Mouse (Mus musculus) heart, postnatal 10 days (tissue): ENCODE results near the gene Olfr543. TPM values are rescaled to one million over a fixed set of nuclear protein-coding genes. Genes with fewer than 3 reads are reported as not detected.

Experiments used
- DNase-seq, 2 experiments: peaks; one replicate each; pipeline ENCODE4 v3.0.0; 2021
- intact Hi-C: fragments of 180-260 bp; cut with DNase I; formaldehyde crosslinking; loops from one replicate; pipeline ENCODE4 v1.15.1; 2025
- total RNA-seq, 2 experiments: library from RNA; stranded (reverse); gene quantifications; 2 replicates each; pipeline ENCODE4 v1.2.3; 2021

Gene Olfr543
- total RNA-seq, 2 experiments from 2014 or later: not detected

DNA sequence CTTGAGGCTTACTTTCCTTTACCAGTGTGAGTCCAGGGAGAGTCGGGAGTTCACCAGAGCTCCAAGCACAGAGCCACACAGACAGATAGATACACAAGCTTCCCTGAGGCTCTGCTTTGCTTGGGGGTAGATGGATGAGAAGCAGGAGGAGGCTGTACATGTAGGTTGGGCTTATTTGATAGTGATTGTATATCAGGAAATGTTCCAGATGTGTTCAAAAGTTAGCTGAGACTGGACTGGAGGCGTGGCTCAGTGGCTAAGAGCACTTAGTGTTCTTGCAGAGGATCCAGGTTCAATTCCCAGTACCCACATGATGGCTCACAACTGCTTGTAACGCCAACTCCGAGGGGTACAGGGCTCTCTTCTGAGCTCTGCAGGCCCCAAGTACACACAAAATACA is 3.1 kb downstream of the Olfr543 start:
- intact Hi-C loops: no loop called here
- DNase-seq: no peak

DNA sequence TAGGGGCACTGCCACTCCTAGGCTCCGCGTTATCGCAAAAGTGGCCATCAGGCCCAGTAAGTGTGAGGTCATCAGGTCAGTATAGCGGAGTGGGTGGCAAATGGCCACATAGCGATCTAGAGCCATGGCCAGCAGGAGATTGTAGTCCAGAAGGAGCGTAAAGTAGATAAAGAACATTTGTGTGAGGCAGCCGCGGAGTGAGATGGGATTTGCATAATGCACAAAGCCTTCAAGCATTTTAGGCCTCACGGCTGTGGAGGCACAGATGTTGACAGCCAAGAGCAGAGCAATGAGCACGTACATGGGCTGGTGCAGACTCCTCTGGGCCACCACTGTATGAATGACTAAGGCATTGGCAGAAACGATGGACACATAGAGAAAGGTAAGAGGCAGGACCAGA is 4.1 kb downstream of the Olfr543 start:
- intact Hi-C loops: no loop called here
- DNase-seq: no peak

DNA sequence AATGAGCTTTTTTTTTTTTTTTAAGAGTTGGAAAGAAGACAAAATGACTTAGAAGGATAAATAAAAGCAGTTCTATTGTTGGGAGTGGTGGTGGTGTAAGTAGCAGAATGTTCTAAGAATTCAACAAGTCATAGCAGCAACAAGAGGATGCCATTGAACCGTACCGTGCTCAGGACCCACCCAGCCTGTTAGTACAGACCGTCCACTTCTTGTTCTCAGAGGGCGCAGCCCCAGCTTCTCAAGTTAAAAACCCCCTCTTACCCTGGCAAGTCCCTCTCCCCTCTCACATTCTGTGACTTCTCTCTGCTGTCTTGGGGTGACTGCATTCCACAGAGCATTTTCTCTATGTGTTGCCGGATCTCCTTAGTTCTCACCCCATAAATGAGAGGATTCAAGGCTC is 4.9 kb downstream of the Olfr543 start:
- DNase-seq: no peak
- intact Hi-C loops: no loop called here

DNA sequence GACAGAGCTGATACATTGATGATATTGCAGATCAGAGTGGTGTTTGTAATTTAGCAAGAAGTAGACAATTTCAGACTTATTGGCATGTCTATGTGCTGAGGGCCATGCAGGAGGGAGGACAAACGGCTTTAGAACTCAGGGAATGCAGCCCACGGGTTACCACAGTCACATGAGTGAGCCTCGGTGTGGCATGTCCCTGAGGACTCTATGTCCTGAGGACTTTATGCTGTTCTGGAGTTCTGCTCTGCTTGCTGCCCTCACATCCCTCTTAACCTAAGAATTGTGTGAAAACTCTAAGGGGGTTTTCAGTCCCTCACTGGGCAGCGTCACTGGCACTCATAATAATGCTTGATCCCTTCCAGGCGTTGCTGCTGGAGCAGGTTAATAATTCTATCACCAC is 8.8 kb downstream of the Olfr543 start:
- intact Hi-C loops: no loop called here
- DNase-seq: no peak

DNA sequence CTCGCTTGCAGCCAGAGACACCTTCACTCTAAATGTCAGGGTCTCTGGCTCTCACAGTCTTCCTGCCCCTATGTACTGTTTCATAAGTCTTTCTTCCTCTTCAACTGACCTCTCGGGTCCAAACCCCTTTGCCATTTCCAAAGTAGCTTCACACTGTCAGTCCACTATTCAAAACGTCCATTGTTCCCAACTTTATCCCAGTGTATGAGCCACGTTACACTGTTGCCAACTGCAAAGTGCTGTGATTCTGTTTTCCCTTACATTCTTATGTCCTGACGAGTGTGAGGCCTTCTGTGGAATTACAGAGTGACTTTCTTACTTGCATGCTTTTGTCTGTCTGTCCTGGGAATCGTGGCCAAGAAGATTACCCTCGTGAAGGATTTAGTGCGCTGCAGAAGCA is 13.9 kb downstream of the Olfr543 start:
- no peak for DNase-seq

DNA sequence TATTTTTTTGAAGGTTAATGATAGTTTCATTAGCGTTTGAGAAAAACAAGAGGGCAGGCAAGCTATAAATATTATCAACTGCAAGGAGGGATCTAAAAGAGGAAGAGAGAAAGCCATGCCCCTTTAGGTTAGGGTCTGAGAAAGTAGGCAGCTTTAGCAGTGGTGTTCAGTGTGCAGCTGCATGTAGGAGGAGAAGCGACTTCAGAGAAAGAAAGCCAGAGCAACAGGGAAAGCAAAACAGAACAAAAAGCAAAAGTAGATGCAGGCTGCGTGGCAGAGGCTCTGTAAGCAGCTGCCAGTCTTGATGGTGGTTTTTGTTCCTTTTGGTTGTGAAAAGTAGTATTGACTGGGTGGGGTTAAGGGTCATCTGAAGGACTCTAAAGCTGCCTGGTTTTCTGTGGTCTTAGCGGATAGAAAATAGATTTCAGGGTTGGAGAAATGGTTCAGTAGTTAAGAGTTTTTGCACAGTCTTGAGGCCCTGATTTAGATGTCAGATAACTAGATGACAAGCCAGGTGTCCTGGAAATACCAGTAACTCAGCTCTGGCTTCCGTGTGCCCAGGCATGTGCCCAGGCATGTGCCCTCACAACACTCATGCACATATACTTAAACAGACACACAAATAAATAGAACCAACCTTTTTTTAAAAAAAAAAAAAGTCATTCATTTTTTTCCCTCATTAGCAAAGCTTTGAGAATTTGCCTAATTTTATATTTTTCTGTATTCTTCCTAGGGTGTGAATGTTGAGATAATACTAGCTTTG is 22.7 kb downstream of the Olfr543 start:
- DNase-seq: no peak
- intact Hi-C loops: no loop called here

More for the DNA sequence above, 13.9 kb downstream of the Olfr543 start:
- intact Hi-C loops: no loop called here

DNA sequence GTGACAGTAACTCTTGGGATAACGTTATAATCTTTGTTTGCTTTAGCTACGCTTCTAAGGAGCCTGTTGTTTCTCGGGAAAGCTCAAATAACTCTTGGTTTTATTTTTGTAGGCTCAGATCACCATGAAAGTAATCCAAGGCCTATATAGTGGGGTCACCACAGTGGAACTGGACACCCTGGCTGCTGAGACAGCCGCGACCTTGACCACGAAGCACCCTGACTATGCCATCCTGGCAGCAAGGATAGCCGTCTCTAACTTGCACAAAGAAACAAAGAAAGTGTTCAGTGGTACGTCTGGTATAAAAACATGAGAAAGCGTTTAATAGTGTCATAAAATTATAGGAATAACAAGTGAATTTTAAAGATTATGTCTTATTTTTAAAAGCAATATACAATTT is 35.0 kb downstream of the Olfr543 start:
- DNase-seq: no peak
- intact Hi-C loops: no loop called here

DNA sequence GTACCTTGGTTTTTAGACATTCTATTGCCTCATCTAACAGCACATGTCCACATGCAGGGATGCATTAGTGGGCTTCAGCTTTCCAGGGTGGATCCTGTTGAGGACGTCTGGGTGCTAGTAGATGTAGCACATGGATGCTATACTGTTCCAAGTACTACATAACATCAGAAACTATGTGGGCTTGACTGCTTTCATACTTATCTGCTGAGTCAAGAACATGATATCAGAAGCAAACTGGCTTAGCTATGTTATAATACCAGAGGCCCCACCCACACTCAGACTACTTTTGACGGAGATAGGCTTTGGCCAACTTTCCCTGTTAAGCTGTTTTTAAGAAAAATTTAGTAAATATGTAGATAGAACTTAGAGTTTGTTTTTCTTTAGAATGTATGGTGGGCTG is 37.2 kb downstream of the Olfr543 start:
- intact Hi-C loops: no loop called here
- no peak for DNase-seq

DNA sequence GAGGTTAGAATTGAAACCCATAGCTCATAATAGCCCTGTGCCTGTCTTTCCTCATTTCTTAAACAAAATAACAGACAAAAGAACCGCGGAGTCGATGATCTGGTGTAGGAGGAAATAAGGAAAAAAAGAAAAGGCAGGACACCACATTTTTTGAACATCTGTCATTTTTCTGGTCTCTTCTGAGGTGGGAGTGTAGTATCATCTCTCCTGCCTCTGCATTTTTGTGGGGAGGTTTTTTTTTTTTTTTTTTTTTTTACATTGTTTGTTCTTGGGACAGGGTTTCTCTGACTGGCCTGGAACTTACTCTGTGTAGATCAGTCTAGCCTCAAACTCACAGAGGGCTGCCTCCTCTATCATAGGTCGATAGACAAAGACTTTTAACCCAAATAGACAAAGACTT is 39.0 kb downstream of the Olfr543 start:
- intact Hi-C loops: no loop called here
- no peak for DNase-seq

DNA sequence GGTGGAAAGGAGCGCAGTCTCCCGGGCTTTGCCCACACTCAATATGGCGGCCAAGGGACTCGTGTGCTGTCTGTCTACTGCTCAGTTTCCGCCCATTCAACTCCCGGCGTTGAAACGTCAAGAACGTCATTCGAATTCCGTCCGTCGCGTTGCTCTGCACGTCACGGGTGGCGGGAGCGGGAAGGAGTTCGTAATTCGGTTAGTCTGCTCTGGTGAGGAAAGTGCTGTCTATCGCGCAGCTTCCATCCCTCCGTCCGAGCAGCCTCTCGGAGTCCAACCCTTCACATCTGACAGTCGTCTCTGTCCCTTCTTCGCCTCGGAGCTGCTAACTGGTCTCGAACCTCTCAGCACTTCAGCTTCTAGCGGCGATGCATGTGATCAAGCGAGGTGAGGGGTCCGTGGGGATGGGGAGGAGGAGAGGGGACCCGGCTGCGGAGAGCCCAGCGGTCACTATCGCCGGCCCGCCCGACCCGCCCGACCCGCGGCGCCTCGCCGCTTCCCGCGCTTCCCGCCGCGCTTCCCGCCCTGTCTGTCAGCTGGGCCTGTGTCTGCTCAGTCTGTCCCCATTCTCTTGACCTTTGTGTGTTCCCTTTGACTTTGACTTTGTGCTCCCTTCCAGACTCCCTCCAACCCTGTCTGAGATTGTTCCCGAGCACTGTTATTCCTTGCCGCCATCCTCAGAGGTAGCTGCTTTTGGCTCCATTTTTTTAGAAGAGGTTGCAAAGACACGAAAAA is 39.7 kb downstream of the Olfr543 start, which contains the start of gene Rrm1:
TSS of gene Rrm1 (plus strand) at position 39 of the 735 bp plus-strand sequence.
- intact Hi-C loops: no loop called here
- peak; percentile 97 for DNase-seq

DNA sequence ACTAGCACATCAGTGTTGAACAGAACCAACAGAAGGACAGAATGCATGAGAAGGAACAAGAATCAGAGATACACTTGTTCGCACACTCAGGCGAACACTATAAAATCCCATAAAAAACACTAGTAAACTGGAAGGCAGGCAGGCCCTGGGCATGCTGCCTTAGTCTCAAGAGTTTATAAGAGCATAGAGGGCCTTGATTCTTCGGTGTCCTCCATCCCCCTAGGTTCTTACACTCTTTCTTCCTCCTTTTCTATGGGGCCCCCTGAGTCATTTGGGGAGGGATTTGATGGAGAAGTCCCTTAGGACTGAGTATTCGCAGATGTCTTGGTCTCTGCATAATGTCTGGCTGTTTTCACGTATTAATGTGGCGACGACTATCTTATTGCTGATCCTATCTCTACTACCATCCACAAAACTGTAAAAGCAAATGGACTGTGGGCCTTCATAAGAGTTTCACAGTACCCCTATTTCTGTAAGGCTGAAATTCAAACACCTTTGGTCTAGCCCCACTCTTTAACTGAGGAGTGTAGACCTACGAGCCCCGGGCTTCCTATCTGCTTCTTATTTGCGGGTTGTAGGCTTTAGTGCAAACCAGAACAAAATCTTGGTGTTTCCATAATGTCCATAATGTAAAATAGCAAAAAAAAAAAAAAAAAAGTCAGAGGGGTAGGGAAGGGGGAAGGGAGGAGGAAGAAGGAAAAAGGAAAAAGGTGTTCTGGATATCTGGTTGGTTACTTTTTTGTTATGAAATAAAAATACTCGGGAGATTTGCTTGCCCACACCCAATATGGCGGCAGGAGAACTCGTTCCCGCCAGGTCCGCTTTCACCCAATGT is 40.4 kb downstream of the Olfr543 start:
- DNase-seq: peak in 1 of 2 experiments; percentile 12
- intact Hi-C loops: no loop called here

DNA sequence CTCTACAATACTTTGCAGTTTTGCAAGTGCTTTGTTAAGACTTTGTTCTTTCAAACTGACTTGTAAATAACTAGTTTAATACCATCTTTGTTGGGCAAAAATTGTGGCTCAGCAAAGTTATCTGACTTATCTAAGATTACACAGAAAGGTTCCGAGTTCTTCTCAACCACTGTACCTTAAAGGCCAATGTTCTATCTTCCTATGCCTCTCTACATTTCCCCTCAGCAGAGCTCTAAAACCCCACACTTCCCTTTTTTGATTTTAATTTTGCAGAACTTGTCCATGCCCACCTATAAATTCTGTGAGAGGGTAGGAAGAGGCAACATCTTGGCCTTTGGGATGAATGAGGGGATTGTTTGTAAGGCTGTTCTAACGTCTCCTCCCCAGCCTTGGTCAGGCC is 47.1 kb downstream of the Olfr543 start:
- intact Hi-C loops: no loop called here
- no peak for DNase-seq

Other genes starting within 250 kb of the Olfr543 start
- gene Rhog, start 225.6 kb downstream of the Olfr543 start, total RNA-seq: 10 to 100 TPM; 40.8 to 42.2 TPM
- 10 to 100 TPM; 23.4 to 30.7 TPM for gene Stim1, start 213.9 kb downstream of the Olfr543 start, total RNA-seq
- gene Rrm1, start 40.0 kb downstream of the Olfr543 start, total RNA-seq: 10 to 100 TPM; 36.2 to 41.2 TPM
- not detected for gene Olfr544, start 6.6 kb upstream of the Olfr543 start, total RNA-seq
- not detected for gene Olfr545, start 17.9 kb upstream of the Olfr543 start, total RNA-seq
- not detected for gene Olfr547, start 53.1 kb upstream of the Olfr543 start, total RNA-seq
- not detected for gene Olfr548-ps1, start 59.2 kb upstream of the Olfr543 start, total RNA-seq
- not detected for gene Olfr549, start 68.2 kb upstream of the Olfr543 start, total RNA-seq
- gene Trim21, start 83.8 kb upstream of the Olfr543 start, total RNA-seq: 1 to 10 TPM; 5.2 to 5.7 TPM
- under 1 TPM in 1 of 2 experiments, not detected in 1; 0.24 TPM for gene Olfr550, start 89.8 kb upstream of the Olfr543 start, total RNA-seq
- gene Olfr551, start 110.2 kb upstream of the Olfr543 start, total RNA-seq: not detected
- under 1 TPM; 0.12 to 0.24 TPM for gene Olfr552, start 116.1 kb upstream of the Olfr543 start, total RNA-seq
- gene Olfr553, start 136.5 kb upstream of the Olfr543 start, total RNA-seq: not detected
- gene Olfr554, start 156.8 kb upstream of the Olfr543 start, total RNA-seq: not detected
- gene Olfr555, start 177.1 kb upstream of the Olfr543 start, total RNA-seq: not detected
- not detected for gene Olfr556, start 183.2 kb upstream of the Olfr543 start, total RNA-seq
- gene Trim68, start 205.6 kb upstream of the Olfr543 start, total RNA-seq: 10 to 100 TPM in 1 of 2 experiments, 1 to 10 TPM in 1; 6.9 to 10.6 TPM
- gene Olfr557, start 214.2 kb upstream of the Olfr543 start, total RNA-seq: not detected
- 1 to 10 TPM; 6.2 TPM for gene Olfr558, start 220.5 kb upstream of the Olfr543 start, total RNA-seq
- not detected for gene Olfr33, start 237.4 kb upstream of the Olfr543 start, total RNA-seq
- gene Olfr559, start 245.8 kb upstream of the Olfr543 start, total RNA-seq: not detected